Comparison of ENCODE assay signal across 8 mouse cellular contexts in genomic region chr3:144202574-144203258, GRCm38 (mm10). TPM values are rescaled to one million over a fixed set of nuclear protein-coding genes. Genes with fewer than 3 reads are reported as not detected.
A peak's percentile ranks its signal among the peaks of the same experiment; 100 is the strongest.
DNase-seq lines count a peak whose midpoint lies in the region; ATAC-seq and TF ChIP-seq lines count a peak whose summit lies in the region.

No protein-coding gene starts in this region.

- no peak for DNase-seq in kidney, postnatal 4 days
- no peak for DNase-seq in intestine, embryonic 14.5 days (ENCODE audit: low spot score)
- DNase-seq in naive thymus-derived CD4-positive, alpha-beta T cell, adult 2 months (ENCODE audit: low read depth): peak; percentile 50
- no peak for DNase-seq in embryo, embryonic 10.5 days (ENCODE audit: low spot score)
- DNase-seq in adrenal gland, postnatal 14 days: no peak
- no peak for DNase-seq in urinary bladder, adult 2 months (ENCODE audit: low spot score)

- WGBS in kidney, embryonic 14.5 days: 0% methylated on average over 14 of the region's 14 CpGs
- WGBS in intestine, embryonic 14.5 days: under 1% methylated on average over 14 of the region's 14 CpGs

- ATAC-seq in kidney, embryonic 14.5 days (ENCODE audit: low FRiP score, low TSS enrichment): no peak
- no peak; the same call in 1 of the 2 replicates for ATAC-seq in intestine, embryonic 14.5 days (replicated peaks; ENCODE audit: low FRiP score, low TSS enrichment, low read depth)

- H3K9me3 ChIP-seq in kidney, embryonic 14.5 days (ENCODE audit: control insufficient read depth, low read length): no peaks in the 10 kb centered on the region
- no peaks in the 10 kb centered on the region for H3K9me3 ChIP-seq in intestine, embryonic 14.5 days (ENCODE audit: control insufficient read depth, low read length)

- peak overlapping the region; percentile 87 for H3K4me3 ChIP-seq in kidney, embryonic 14.5 days (ENCODE audit: low read length)
- H3K4me3 ChIP-seq in bone marrow macrophage, adult 2 months (ENCODE audit: insufficient read depth, low read length): peak overlapping the region; percentile 99
- H3K4me3 ChIP-seq in intestine, embryonic 14.5 days (ENCODE audit: low read depth, low read length): peak overlapping the region; percentile 79

- TF ChIP-seq CTCF in bone marrow macrophage, adult 2 months (IDR thresholded peaks at IDR 0.05; ENCODE audit: low read depth, low read length): no peak

- H3K4me1 ChIP-seq in kidney, embryonic 14.5 days (ENCODE audit: control insufficient read depth, insufficient read depth, low read length): peaks cover 22% of the 10 kb centered on the region
- peaks cover 19% of the 10 kb centered on the region for H3K4me1 ChIP-seq in bone marrow macrophage, adult 2 months (ENCODE audit: control insufficient read depth, insufficient read depth, low read length)
- peaks cover 28% of the 10 kb centered on the region for H3K4me1 ChIP-seq in intestine, embryonic 14.5 days (replicated peaks; ENCODE audit: control insufficient read depth, insufficient read depth, low read length)

- TF ChIP-seq POLR2A in bone marrow macrophage, adult 2 months (IDR thresholded peaks at IDR 0.05; ENCODE audit: borderline replicate concordance, low read depth, low read length): no peak

- H3K27ac ChIP-seq in kidney, embryonic 14.5 days (ENCODE audit: low read depth, low read length): peak overlapping the region; percentile 88
- peak overlapping the region; percentile 73 for H3K27ac ChIP-seq in bone marrow macrophage, adult 2 months (ENCODE audit: insufficient read depth, low read depth, low read length)
- H3K27ac ChIP-seq in intestine, embryonic 14.5 days (ENCODE audit: low read depth): peak overlapping the region; percentile 96

- H3K36me3 ChIP-seq in kidney, embryonic 14.5 days (ENCODE audit: control insufficient read depth, insufficient read depth, low read length): peaks cover 5% of the 10 kb centered on the region; the same call in 1 of the 2 replicates
- peaks cover 22% of the 10 kb centered on the region for H3K36me3 ChIP-seq in intestine, embryonic 14.5 days (ENCODE audit: control insufficient read depth, insufficient read depth, low read length)

- H3K4me2 ChIP-seq in kidney, embryonic 14.5 days (replicated peaks; ENCODE audit: low read depth, low read length): peak overlapping the region; percentile 96
- peak overlapping the region; percentile 94 for H3K4me2 ChIP-seq in intestine, embryonic 14.5 days (ENCODE audit: low read length)

- H3K27me3 ChIP-seq in kidney, embryonic 14.5 days (ENCODE audit: control insufficient read depth, insufficient read depth, low read length): no peaks in the 10 kb centered on the region
- H3K27me3 ChIP-seq in intestine, embryonic 14.5 days (replicated peaks; ENCODE audit: control insufficient read depth, insufficient read depth, low read length): no peaks in the 10 kb centered on the region

- H3K9ac ChIP-seq in kidney, embryonic 14.5 days (ENCODE audit: low read depth, low read length): peak overlapping the region; percentile 94
- peak overlapping the region; percentile 98 for H3K9ac ChIP-seq in intestine, embryonic 14.5 days (ENCODE audit: low read length)

RNA-seq across cellular contexts. Expression of gene Lmo4, which starts 2.3 kb away (rescaled TPM):
- polyA plus RNA-seq in kidney, embryonic 14.5 days (2014; fragmentation: Nextera tagmentation; extraction: Ambion mirVana): 49.0 and 64.6 TPM in 2 replicates
- polyA plus RNA-seq in bone marrow macrophage, adult 2 months (2012; ENCODE audit: insufficient read depth, insufficient read length, missing spikeins): 67.1 and 69.6 TPM in 2 replicates
- polyA plus RNA-seq in intestine, embryonic 14.5 days (2014; fragmentation: Nextera tagmentation; extraction: Ambion mirVana): 73.4 and 80.0 TPM in 2 replicates
- 67.1 and 69.0 TPM in 2 replicates for total RNA-seq in adrenal gland, postnatal 14 days (2021)
- 175 and 179 TPM in 2 replicates for polyA plus RNA-seq in urinary bladder, adult 2 months (2012; rRNA removed)
